Mouse (Mus musculus) ES-E14 (cell line): ENCODE results near the gene Yrdc. TPM values are rescaled to one million over a fixed set of nuclear protein-coding genes. Genes with fewer than 3 reads are reported as not detected.
A peak's percentile ranks its signal among the peaks of the same experiment; 100 is the strongest.

Source experiments
- DNase-seq: peaks from one replicate; pipeline ENCODE4 v3.0.0-alpha.2; 2013; ENCODE audit warnings: low read depth, low spot score
- H3K27ac ChIP-seq: 2 replicates; pipeline ENCODE4 v1.5.1; 2012; ENCODE audit warnings: low read depth, mild to moderate bottlenecking, low read length, moderate library complexity, mixed read lengths; ENCODE audit not compliant: poor library complexity, insufficient read depth, severe bottlenecking
- H3K36me3 ChIP-seq: 2 replicates; pipeline ENCODE4 v1.6.1; 2012; ENCODE audit warnings: mild to moderate bottlenecking, low read length, moderate library complexity, mixed read lengths; ENCODE audit not compliant: control insufficient read depth, poor library complexity, insufficient read depth, severe bottlenecking
- H3K4me1 ChIP-seq, 2 experiments: fragments of 150-350 bp in 1 of 2; sonication (generic) in 1 of 2; 2 replicates each; pipeline ENCODE4 v1.6.1; 2012; ENCODE audit warnings: low read length in 2 of 2, mild to moderate bottlenecking in 1 of 2, mixed read lengths in 1 of 2; ENCODE audit not compliant: control insufficient read depth in 2 of 2, insufficient read depth in 2 of 2, poor library complexity in 1 of 2
- H3K4me3 ChIP-seq, 2 experiments: fragments of 150-350 bp in 1 of 2; sonication (generic) in 1 of 2; 2 replicates each; pipeline ENCODE4 v1.5.1; 2012; ENCODE audit warnings: low read length in 2 of 2, low read depth in 1 of 2, mild to moderate bottlenecking in 1 of 2, mixed read lengths in 1 of 2; ENCODE audit not compliant: insufficient read depth in 1 of 2, poor library complexity in 1 of 2, severe bottlenecking in 1 of 2
- H3K9ac ChIP-seq: 2 replicates; pipeline ENCODE4 v1.6.1; 2012; ENCODE audit warnings: low read depth, mild to moderate bottlenecking, low read length, mixed read lengths; ENCODE audit not compliant: poor library complexity, insufficient read depth, severe bottlenecking
- H3K9me3 ChIP-seq: fragments of 150-350 bp; sonication (generic); 2 replicates; pipeline ENCODE4 v1.6.1; 2012; ENCODE audit warnings: low read depth, mild to moderate bottlenecking, low read length; ENCODE audit not compliant: control insufficient read depth, insufficient read depth
- CHD2 ChIP-seq: IDR thresholded peaks from 2 replicates; pipeline ENCODE4 v1.6.1; 2014; ENCODE audit warnings: mild to moderate bottlenecking, low read depth, low read length, inconsistent platforms
- HCFC1 ChIP-seq: IDR thresholded peaks from 2 replicates; pipeline ENCODE4 v1.6.1; 2012; ENCODE audit warnings: low read length, inconsistent platforms, borderline replicate concordance; ENCODE audit not compliant: insufficient read depth
- MAFK ChIP-seq: IDR thresholded peaks from 2 replicates; pipeline ENCODE4 v1.6.1; 2014; ENCODE audit warnings: mild to moderate bottlenecking, low read depth, low read length, inconsistent platforms; ENCODE audit not compliant: insufficient read depth
- ZC3H11A ChIP-seq: IDR thresholded peaks from 2 replicates; pipeline ENCODE4 v1.6.1; 2012; ENCODE audit warnings: low read depth, mild to moderate bottlenecking, inconsistent platforms, low read length, borderline replicate concordance
- ZNF384 ChIP-seq: IDR thresholded peaks from 2 replicates; pipeline ENCODE4 v1.6.1; 2012; ENCODE audit warnings: low read depth, low read length, inconsistent platforms
- in situ Hi-C, 2 experiments: fragments of 600-800 bp; cut with MboI; formaldehyde crosslinking; loops; one replicate each; pipeline ENCODE4 v1.15.1; 2025; ENCODE audit warnings: low sequenced_read_pairs in 2 of 2, inconsistent platforms in 1 of 2; ENCODE audit not compliant: unreplicated experiment in 2 of 2
- total RNA-seq: library from RNA; depleted of rRNA; stranded (reverse); fragments of 300-350 nt; gene quantifications from 2 replicates; pipeline ENCODE4 v1.2.3, GENCODE M21; 2012

Yrdc gene
- total RNA-seq, 1 experiment, result 82.7 TPM

DNA sequence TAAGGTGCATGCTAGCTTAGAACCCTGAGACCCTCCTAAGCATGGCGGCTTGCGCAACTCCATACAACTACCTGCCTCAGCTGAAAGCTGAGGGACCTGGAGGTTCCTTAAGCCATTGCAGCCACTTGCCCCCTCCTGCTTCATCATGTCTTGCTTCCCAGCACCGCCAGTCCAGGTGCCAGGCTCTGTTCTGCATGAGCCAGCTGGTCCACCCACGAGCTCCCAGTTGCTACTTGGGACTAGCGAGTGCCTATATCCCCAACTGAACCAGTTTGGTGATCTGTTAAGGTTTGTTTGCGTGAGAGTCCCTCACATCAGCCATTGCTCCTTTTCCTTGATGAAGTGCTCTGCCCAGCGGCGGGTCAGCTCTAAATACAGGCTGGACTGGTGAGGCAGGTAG is 5.8 kb downstream of the Yrdc start:
- Histone ChIP-seq H3K9ac (no peak overlapping the region), H3K9me3 (no peaks in the 10 kb centered on the region), H3K27ac (no peak overlapping the region), H3K36me3 (peaks cover 24% of the 10 kb centered on the region), H3K4me3 (no peak overlapping the region), H3K4me1 (peaks cover 3 to 11% of the 10 kb centered on the region in 2 experiments; a peak in 1 of 4 replicates)
- TF ChIP-seq MAFK (no peak), ZNF384 (no peak), ZC3H11A (no peak), HCFC1 (no peak), CHD2 (no peak)
- in situ Hi-C loops, result no loop called here
- DNase-seq, result no peak

DNA sequence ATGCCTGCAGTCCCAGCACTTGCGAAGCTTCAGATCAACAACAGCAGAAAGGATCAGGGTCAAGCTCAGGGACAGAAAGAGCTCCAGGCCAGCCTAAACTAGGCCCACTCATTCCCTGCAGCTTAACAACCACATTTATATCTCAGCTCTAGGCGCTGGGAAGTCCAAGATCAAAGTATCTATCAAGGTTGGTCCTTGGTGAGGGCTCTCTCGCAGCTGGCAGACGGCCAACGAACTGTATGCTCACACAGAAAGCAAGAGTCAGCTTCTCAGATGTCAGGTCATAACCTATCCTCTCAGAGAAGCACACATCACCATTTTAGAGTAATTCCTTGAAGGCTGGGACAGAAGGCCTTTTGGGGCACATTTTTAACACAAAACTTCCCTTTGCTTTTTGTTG is 7.9 kb downstream of the Yrdc start:
- no peak for DNase-seq
- H3K4me1 ChIP-seq, result peaks cover 0 to 4% of the 10 kb centered on the region in 2 experiments; a peak in 1 of 4 replicates
- no peak overlapping the region for H3K27ac ChIP-seq
- peaks cover 21% of the 10 kb centered on the region for H3K36me3 ChIP-seq
- H3K4me3 ChIP-seq, result no peak overlapping the region
- H3K9ac ChIP-seq, result no peak overlapping the region
- H3K9me3 ChIP-seq, result no peaks in the 10 kb centered on the region
- in situ Hi-C loops, result no loop called here
- TF ChIP-seq CHD2 (no peak), ZNF384 (no peak), MAFK (no peak), HCFC1 (no peak), ZC3H11A (no peak)

DNA sequence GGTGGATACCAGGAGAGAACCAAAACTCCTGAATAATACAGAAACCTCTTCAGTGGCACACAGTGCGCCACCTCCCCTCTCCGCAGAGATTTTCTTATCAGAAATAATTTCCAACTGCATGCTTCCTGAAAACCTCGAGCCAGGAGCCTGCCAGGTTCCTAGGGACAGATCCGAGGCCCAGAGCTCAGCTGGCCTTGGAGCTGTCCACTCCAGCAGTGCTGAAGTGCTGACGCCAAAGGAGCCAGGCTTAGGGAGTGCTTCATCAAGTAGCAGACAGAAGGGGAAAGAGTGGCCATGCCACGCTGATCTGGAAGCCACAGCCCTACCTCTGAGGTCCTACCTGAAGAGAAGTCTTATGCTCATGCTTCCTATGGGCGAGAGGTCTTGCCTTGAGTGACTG is 10.0 kb downstream of the Yrdc start:
- no peak for DNase-seq
- H3K4me3 ChIP-seq, result no peak overlapping the region
- H3K27ac ChIP-seq, result no peak overlapping the region
- H3K9me3 ChIP-seq, result no peaks in the 10 kb centered on the region
- H3K4me1 ChIP-seq, result peaks cover 0 to 4% of the 10 kb centered on the region in 2 experiments; a peak in 1 of 4 replicates
- peaks cover 13% of the 10 kb centered on the region; the same call in 1 of the 2 replicates for H3K36me3 ChIP-seq
- in situ Hi-C loops, result no loop called here
- TF ChIP-seq HCFC1 (no peak), CHD2 (no peak), ZC3H11A (no peak), MAFK (no peak), ZNF384 (no peak)
- H3K9ac ChIP-seq, result no peak overlapping the region

DNA sequence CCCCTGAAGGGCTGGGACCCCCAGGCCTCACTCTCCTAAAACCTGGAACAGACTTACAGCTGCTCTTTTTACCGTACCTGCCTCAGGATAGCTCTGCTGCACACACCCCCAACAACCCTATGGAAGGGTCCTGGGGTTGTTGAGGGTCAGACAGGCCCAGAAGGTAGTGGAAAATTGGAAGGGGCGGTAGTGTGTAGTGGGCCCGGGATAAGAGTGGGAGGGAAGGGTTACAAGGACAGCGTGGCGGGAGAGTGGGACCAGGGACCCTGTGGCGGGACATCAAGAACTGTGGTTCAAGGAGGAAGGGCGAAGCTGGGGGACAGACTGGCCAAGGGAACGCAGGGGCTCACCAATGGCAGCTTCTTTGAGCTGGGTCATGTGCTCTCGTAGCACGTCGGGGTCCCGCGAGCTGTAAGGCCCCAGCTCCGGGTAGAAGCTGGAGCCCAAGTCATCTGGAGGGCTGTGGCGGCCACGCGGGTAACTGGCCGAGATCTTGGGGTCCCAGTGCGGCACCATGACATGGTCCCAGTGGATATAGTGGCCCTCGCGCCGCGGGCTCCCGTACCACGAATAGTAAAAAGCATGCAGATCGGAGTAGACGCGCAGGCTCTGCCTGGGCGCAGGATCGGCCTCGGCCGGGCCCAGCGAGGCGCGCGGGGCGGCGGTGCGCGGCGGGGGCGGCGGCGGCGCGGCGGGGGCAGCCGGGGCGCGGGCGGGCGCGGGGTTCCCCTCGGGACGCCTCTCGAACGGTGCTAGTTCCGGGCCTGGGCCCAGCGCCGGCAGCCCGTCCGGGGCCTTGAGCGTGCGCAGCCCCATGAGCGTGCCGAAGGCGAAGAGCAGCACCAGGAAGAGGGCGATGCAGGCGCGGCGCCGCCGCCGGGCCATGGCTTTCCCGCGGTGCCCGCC is 11.1 kb downstream of the Yrdc start, which contains the start of gene Maneal:
TSS of gene Maneal (minus strand) at position 889 of the 906 bp plus-strand sequence.
- in situ Hi-C loops, result no loop called here

More for the DNA sequence above, 11.1 kb downstream of the Yrdc start, which contains the start of gene Maneal:
- Histone ChIP-seq H3K9me3 (no peaks in the 10 kb centered on the region), H3K27ac (no peak within 1 kb of the TSS), H3K4me1 (peaks cover 0 to 2% of the 10 kb centered on the region in 2 experiments; a peak in 1 of 4 replicates), H3K36me3 (peaks cover 4% of the 10 kb centered on the region; the same call in 1 of the 2 replicates), H3K9ac (peak within 1 kb of the TSS; percentile 80), H3K4me3 (peak within 1 kb of the TSS; percentile 74 to 89)
- DNase-seq, result no peak
- TF ChIP-seq ZNF384 (no peak), ZC3H11A (no peak), MAFK (no peak), CHD2 (no peak), HCFC1 (no peak)
